Mouse (Mus musculus) granulocyte monocyte progenitor cell, adult 5-6 weeks (primary cell): ENCODE results near the gene Pltp. TPM values are rescaled to one million over a fixed set of nuclear protein-coding genes. Genes with fewer than 3 reads are reported as not detected.
"Not testable (repeated sequence)": the region's sequence is repeated elsewhere in the genome, so short reads cannot be mapped to it uniquely, and the experiment has no call there.

ENCODE experiments used
- ATAC-seq: replicated peaks from 2 replicates; pipeline ENCODE4 v1.8.0; 2016; ENCODE audit warnings: mild to moderate bottlenecking, moderate TSS enrichment, inconsistent platforms; ENCODE audit not compliant: poor library complexity, severe bottlenecking
- total RNA-seq, 2 experiments: library from RNA; stranded (forward) in 1 of 2; stranded (reverse) in 1 of 2; fragments of 200-712, 200-1000 nt in 1 of 2; fragments of >200 nt in 1 of 2; fragmentation: Nextera tagmentation in 1 of 2; gene quantifications; 2 replicates each; pipeline ENCODE4 v1.2.3; 2014 to 2017

Gene Pltp
- total RNA-seq, 2 experiments from 2014 or later = not detected

GRCm38 (mm10) chr2:164879568-164880277 is 22.2 kb upstream of the Pltp start:
- ATAC-seq = peak; percentile 80

GRCm38 (mm10) chr2:164879228-164879567 is 21.7 kb upstream of the Pltp start, which contains the start of gene Pcif1:
Gene Pcif1, plus strand, starts transcription at chr2:164879304.
- peak; percentile 54 for ATAC-seq

GRCm38 (mm10) chr2:164878509-164879227 is 21.2 kb upstream of the Pltp start:
- ATAC-seq = peak; percentile 52

- not testable (repeated sequence) for ATAC-seq
Observed at GRCm38 (mm10) chr2:164877376-164878215, 20.1 kb upstream of the Pltp start.

GRCm38 (mm10) chr2:164875648-164876047 is 18.1 kb upstream of the Pltp start:
- not testable (repeated sequence) for ATAC-seq

GRCm38 (mm10) chr2:164874239-164874769 is 16.8 kb upstream of the Pltp start:
- no peak for ATAC-seq

- no peak for ATAC-seq
Observed at GRCm38 (mm10) chr2:164873621-164874020, 16.1 kb upstream of the Pltp start.

- no peak for ATAC-seq
Observed at GRCm38 (mm10) chr2:164871602-164872303, 14.2 kb upstream of the Pltp start.

GRCm38 (mm10) chr2:164868491-164868890 is 11.0 kb upstream of the Pltp start:
- ATAC-seq = peak; percentile 77

- no peak for ATAC-seq
Observed at GRCm38 (mm10) chr2:164867566-164867965, 10.1 kb upstream of the Pltp start.

GRCm38 (mm10) chr2:164866741-164867551 is 9.4 kb upstream of the Pltp start:
- peak; percentile 55 for ATAC-seq

GRCm38 (mm10) chr2:164864593-164864992 is 7.1 kb upstream of the Pltp start:
- ATAC-seq = no peak

GRCm38 (mm10) chr2:164863411-164863810 is 5.9 kb upstream of the Pltp start:
- ATAC-seq = not testable (repeated sequence)

- ATAC-seq = peak; percentile 58
Observed at GRCm38 (mm10) chr2:164862179-164862861, 4.8 kb upstream of the Pltp start.

GRCm38 (mm10) chr2:164861094-164861493 is 3.6 kb upstream of the Pltp start:
- ATAC-seq = no peak

GRCm38 (mm10) chr2:164859640-164860432 is 2.3 kb upstream of the Pltp start:
- ATAC-seq = no peak

- no peak for ATAC-seq
Observed at GRCm38 (mm10) chr2:164859155-164859554, 1.6 kb upstream of the Pltp start.
